In the genomic region with DNA sequence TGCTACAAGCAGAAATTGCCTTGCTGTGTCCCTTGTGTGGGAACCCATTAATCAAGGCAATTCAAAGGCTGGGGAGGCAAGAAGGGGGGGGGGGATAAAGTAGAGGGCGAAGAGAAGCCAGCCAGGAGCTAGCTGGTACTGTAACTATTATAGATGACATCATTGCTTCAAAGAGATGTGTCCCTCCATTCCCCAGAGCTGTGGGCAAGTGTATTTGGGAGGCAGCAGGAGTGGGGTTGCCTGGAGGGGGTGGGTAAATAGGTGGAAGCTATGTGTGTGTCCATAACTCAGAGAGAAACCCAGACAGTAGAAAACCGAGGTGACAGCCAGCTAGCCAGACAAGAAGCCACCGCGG, we compare ENCODE assay signal across 9 mouse cellular contexts. TPM values are rescaled to one million over a fixed set of nuclear protein-coding genes. Genes with fewer than 3 reads are reported as not detected.
DNase-seq lines count a peak whose midpoint lies in the region; ATAC-seq and TF ChIP-seq lines count a peak whose summit lies in the region.
"Had no signal": no experiment of that assay in that cellular context is flagged by ENCODE, and none has a peak within 500 bp of the region (broad histone marks: within the 10 kb centered on the region; RNA-seq: fewer than 3 reads in every experiment).

No protein-coding gene starts in this region.

- H3K4me2 ChIP-seq in heart, embryonic 14.5 days (ENCODE audit: low read length), result peak overlapping the region; percentile 69
- peak overlapping the region; percentile 62 for H3K4me2 ChIP-seq in hindbrain, postnatal 0 days (ENCODE audit: low read depth, low read length)
- peak overlapping the region; percentile 72 for H3K4me2 ChIP-seq in midbrain, embryonic 16.5 days (ENCODE audit: low read length)

- ATAC-seq in heart, embryonic 14.5 days (ENCODE audit: insufficient number of reproducible peaks, insufficient read depth, low FRiP score, low read depth), result peak; percentile 20; the same call in 1 of the 2 replicates
- ATAC-seq in hindbrain, postnatal 0 days, result no peak; the same call in 1 of the 2 replicates
- no peak for ATAC-seq in midbrain, embryonic 16.5 days
- no peak for ATAC-seq in CD4-positive, CD25-positive, alpha-beta regulatory T cell, adult 4 months

- peaks cover 24% of the 10 kb centered on the region for H3K27me3 ChIP-seq in heart, embryonic 14.5 days (ENCODE audit: control insufficient read depth, insufficient read depth, low read length)
- H3K27me3 ChIP-seq in hindbrain, postnatal 0 days (ENCODE audit: insufficient read depth, low read length), result no peaks in the 10 kb centered on the region
- no peaks in the 10 kb centered on the region for H3K27me3 ChIP-seq in midbrain, embryonic 16.5 days (ENCODE audit: control insufficient read depth, insufficient read depth, low read depth, low read length)

- no peak for DNase-seq in heart, adult 9 months (ENCODE audit: low spot score in 2 of 2)
- no peak for DNase-seq in hindbrain, postnatal 0 days (ENCODE audit: low spot score)
- no peak for DNase-seq in testis, postnatal 14 days (ENCODE audit: low spot score)
- DNase-seq in thymus, postnatal 4 days, result no peak

- TF ChIP-seq POLR2A in cortical plate, adult 2 months (IDR thresholded peaks at IDR 0.05; ENCODE audit: extremely low read depth, insufficient read depth, low read length), result no peak

- no peak overlapping the region for H3K27ac ChIP-seq in heart, embryonic 14.5 days (replicated peaks in 1 of 2; ENCODE audit: control insufficient read depth in 1 of 2, insufficient read depth in 1 of 2, low read depth in 2 of 2, low read length in 2 of 2)
- H3K27ac ChIP-seq in cortical plate, adult 2 months (ENCODE audit: insufficient read depth, low read length), result no peak overlapping the region
- peak overlapping the region; percentile 81 for H3K27ac ChIP-seq in hindbrain, postnatal 0 days
- H3K27ac ChIP-seq in midbrain, embryonic 16.5 days (ENCODE audit: low read length), result peak overlapping the region; percentile 87

- H3K4me1 ChIP-seq in heart, embryonic 14.5 days (ENCODE audit: control insufficient read depth in 2 of 2, insufficient read depth in 2 of 2, low read length in 2 of 2), result peaks cover 10 to 12% of the 10 kb centered on the region in 2 experiments
- peaks cover 5% of the 10 kb centered on the region; the same call in 1 of the 2 replicates for H3K4me1 ChIP-seq in cortical plate, adult 2 months (ENCODE audit: control insufficient read depth, insufficient read depth, low read length)
- H3K4me1 ChIP-seq in hindbrain, postnatal 0 days (ENCODE audit: insufficient read depth, low read length), result peaks cover 17% of the 10 kb centered on the region; the same call in 1 of the 2 replicates
- peaks cover 28% of the 10 kb centered on the region for H3K4me1 ChIP-seq in midbrain, embryonic 16.5 days (ENCODE audit: control insufficient read depth, insufficient read depth, low read length)

- 16% methylated on average over 4 of the region's 4 CpGs for WGBS in heart, embryonic 14.5 days
- 3% methylated on average over 4 of the region's 4 CpGs for WGBS in hindbrain, postnatal 0 days
- 0% methylated on average over 4 of the region's 4 CpGs for WGBS in midbrain, embryonic 16.5 days

- H3K4me3 ChIP-seq in heart, embryonic 14.5 days (ENCODE audit: control insufficient read depth in 1 of 2, insufficient read depth in 1 of 2, low read depth in 1 of 2, low read length in 2 of 2), result peak overlapping the region; percentile 30 to 33; a peak in 3 of 4 replicates
- peak overlapping the region; percentile 75 for H3K4me3 ChIP-seq in cortical plate, adult 2 months (ENCODE audit: insufficient read depth, low read length)
- peak overlapping the region; percentile 56 for H3K4me3 ChIP-seq in hindbrain, postnatal 0 days (ENCODE audit: low read length)
- peak overlapping the region; percentile 67 for H3K4me3 ChIP-seq in midbrain, embryonic 16.5 days (ENCODE audit: low read depth, low read length)

- H3K36me3 ChIP-seq in heart, embryonic 14.5 days (ENCODE audit: control insufficient read depth, insufficient read depth, low read length), result no peaks in the 10 kb centered on the region
- H3K36me3 ChIP-seq in hindbrain, postnatal 0 days (ENCODE audit: insufficient read depth, low read length), result no peaks in the 10 kb centered on the region
- H3K36me3 ChIP-seq in midbrain, embryonic 16.5 days (ENCODE audit: control insufficient read depth, insufficient read depth, low read length), result no peaks in the 10 kb centered on the region

- no peak overlapping the region for H3K9ac ChIP-seq in heart, embryonic 14.5 days (ENCODE audit: low read length)
- peak overlapping the region; percentile 61 for H3K9ac ChIP-seq in hindbrain, postnatal 0 days (replicated peaks; ENCODE audit: low read length)
- H3K9ac ChIP-seq in midbrain, embryonic 16.5 days (ENCODE audit: low read depth, low read length), result peak overlapping the region; percentile 83

- no peaks in the 10 kb centered on the region for H3K9me3 ChIP-seq in heart, embryonic 14.5 days (ENCODE audit: control insufficient read depth, low read length)
- no peaks in the 10 kb centered on the region for H3K9me3 ChIP-seq in hindbrain, postnatal 0 days (ENCODE audit: low read length)
- no peaks in the 10 kb centered on the region for H3K9me3 ChIP-seq in midbrain, embryonic 16.5 days (replicated peaks; ENCODE audit: control insufficient read depth, low read length, poor library complexity, severe bottlenecking)

- no peak for TF ChIP-seq CTCF in cortical plate, adult 2 months (IDR thresholded peaks at IDR 0.05; ENCODE audit: extremely low read depth, insufficient read depth, low read length)
- no peak for TF ChIP-seq CTCF in hindbrain, postnatal 0 days (IDR thresholded peaks at IDR 0.05; ENCODE audit: low read depth)

RNA-seq across cellular contexts. Expression of a gene that starts 0.3 kb away (rescaled TPM):
- polyA plus RNA-seq in heart, embryonic 14.5 days (2014; fragmentation: Nextera tagmentation; extraction: Ambion mirVana), result 0.65 and 1.5 TPM in 2 replicates
- 50.5 and 66.4 TPM in 2 replicates for polyA plus RNA-seq in cortical plate, adult 2 months (2012; rRNA removed)
- total RNA-seq in hindbrain, postnatal 0 days (2014; rRNA removed), result 154 and 159 TPM in 2 replicates
- polyA plus RNA-seq in hindbrain, postnatal 0 days (2015; fragmentation: Nextera tagmentation; extraction: Ambion mirVana), result 94.5 and 109 TPM in 2 replicates
- polyA plus RNA-seq in midbrain, embryonic 16.5 days (2015; fragmentation: Nextera tagmentation; extraction: Ambion mirVana), result 188 and 194 TPM in 2 replicates
- under 1 TPM in 1 of 2 experiments, not detected in 1; 0.13 TPM for polyA plus RNA-seq in CD4-positive, CD25-positive, alpha-beta regulatory T cell, adult 4 months (2017; shearing (Covaris generic))
- total RNA-seq: neutrophil, adult 5-6 weeks had no signal

Comparison
In these comparisons a context has a peak if more than half of its experiments do, and no peak if none do; other contexts are left out.
1. H3K27ac ChIP-seq: peak in hindbrain, postnatal 0 days (single experiment) and midbrain, embryonic 16.5 days (single experiment); none in heart, embryonic 14.5 days (0 of 2) and cortical plate, adult 2 months (single experiment).
2. RNA of a gene that starts 0.3 kb away (polyA plus RNA-seq): 188 to 194 TPM in midbrain, embryonic 16.5 days, 94.5 to 109 TPM in hindbrain, postnatal 0 days and 50.5 to 66.4 TPM in cortical plate, adult 2 months; 0.65 to 1.5 TPM in heart, embryonic 14.5 days and 0.13 TPM in CD4-positive, CD25-positive, alpha-beta regulatory T cell, adult 4 months; every median in the first group is over 10 times any median in the second.
3. Peak in every context shown above with its lines, with median percentiles within 50 percentile points of each other: H3K4me2 ChIP-seq and H3K4me3 ChIP-seq.